Mouse (Mus musculus) cerebellum, adult 9-10 months (tissue): ENCODE measurements around the gene Tmem174.

ENCODE experiments used
- DNase-seq: peaks from one replicate; pipeline ENCODE4 v3.0.0; 2022

Tmem174 gene

DNA sequence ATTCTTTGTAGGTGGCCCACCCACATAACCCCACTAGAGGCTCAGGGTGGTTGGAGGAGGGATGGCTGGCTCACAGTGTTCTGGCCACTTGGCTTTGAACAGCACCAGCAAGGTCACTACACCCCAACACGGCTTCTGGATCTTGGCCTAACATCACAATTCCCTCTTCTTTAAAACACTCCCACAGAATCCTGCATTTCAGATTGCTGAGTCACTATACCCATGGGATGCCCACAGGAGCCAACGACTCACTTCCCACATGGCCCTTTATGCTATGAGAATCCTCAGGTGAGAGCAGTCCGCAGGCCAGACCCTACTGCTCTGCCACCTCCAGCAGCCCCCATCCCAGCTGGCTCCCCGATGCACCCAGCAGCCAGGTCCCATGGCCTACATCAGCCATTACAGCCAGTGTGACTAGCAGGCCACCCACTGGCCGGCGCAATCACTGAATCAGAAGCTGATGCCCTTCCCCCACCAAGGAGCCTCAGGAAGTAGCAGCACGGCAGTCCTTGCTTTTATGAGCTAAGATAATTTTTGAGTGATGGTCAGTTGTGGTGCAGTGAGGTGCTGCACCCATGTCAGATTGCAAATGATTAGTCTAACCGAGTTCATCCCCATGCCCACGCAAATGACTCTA is 4.8 kb downstream of the Tmem174 start:
- no peak for DNase-seq

DNA sequence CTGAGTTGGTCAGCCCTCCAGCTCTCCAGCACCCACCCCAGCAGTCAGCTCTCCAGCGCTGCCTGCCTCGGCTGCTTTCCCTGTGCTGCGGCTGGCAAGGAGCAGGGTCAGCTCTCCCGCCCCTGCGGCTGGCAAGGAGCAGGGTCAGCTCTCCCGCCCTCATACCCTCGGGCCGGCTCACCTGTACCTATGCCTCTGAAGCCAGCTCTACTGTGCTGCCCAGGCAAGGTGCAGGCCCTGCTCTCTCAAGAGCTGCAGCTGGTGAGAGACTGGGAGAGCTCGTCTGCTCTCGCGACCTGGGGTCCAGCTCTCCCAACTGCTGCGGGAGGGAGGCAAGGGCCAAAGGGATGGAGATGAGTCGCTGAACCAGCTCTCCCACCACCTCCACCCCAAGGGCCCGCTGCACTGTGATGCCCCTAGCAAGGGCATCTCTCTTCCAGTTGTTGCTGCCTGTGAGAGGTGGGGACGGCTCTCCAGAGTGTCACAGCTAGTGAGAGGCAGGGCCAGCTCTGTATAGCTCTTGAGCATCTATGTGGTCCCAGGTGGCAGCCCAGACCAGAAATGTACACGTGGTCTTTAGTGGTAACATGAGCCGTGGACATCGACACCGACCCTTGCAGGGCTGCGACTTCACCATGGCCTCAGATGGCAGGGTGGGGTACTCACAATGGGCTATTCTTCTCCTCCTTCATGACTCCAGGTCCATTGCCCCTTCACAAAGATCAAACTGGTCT is 5.9 kb downstream of the Tmem174 start:
- no peak for DNase-seq

DNA sequence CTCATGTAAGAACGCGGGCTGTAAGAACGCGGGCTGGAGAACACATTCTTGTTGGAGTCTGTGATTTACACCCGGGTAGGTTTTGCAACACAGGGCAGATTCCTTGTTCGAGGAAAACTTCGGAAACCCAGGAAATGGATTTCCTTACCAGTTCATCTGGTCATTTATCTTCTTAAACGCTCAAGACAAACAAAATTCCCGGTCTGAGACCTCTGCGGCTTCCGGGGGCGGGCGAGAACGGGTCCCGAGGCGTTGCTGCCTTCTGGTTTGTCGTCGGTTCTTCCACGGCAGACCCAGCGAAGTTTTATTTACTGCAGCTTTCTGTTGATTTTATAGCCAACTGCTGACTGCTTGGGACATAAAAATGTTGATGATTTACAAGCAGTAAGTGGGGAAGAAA is 10.5 kb downstream of the Tmem174 start:
- DNase-seq = no peak

DNA sequence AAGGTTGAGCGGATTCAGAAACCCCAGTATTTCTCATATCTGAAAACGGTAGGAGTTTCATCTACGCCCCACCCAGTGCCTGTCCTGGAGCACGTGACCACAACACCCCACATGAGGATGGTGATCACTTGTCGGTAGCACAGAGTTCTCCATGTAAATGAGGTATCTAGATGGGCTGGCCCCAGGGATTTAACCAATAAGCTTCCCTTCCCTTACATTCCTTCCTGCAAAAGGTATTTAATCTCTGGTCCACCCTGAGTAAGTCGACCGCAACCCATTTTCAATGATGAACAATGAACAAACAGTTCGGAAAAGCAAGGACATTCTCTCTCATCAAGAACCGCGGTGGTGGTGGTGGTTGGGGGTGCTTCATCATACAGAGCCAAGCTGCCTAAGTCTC is 12.7 kb downstream of the Tmem174 start:
- DNase-seq = no peak

DNA sequence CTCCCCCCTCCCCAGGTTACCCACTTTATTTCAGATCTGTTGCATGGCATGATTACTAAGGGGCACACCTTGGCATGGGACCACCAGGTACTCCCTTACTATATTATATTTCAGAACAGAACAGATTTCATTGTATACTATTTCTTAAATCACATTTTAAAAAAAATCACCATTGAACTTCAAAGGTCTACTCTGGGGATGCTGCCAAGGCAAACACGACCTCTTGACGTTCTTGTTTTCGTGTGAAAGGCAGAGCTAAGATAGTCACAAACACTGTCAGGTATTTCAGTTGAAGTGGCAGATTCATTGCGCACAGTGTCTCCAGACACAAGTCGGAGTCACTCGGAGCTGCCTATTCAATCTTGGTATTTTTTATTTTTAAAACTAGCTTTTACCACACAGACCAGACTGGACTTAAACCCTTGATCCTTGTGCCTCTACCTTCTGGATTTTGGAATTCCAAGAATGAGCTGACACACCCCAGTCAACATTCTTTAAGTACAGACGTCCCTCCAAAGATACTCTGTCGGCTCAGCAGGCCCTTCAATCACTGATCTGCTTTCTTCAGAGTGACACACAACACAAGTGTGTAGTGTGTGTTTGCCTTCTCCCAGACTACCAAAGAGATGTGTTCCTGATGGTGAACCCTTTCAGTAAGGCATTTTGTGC is 14.2 kb downstream of the Tmem174 start:
- no peak for DNase-seq

DNA sequence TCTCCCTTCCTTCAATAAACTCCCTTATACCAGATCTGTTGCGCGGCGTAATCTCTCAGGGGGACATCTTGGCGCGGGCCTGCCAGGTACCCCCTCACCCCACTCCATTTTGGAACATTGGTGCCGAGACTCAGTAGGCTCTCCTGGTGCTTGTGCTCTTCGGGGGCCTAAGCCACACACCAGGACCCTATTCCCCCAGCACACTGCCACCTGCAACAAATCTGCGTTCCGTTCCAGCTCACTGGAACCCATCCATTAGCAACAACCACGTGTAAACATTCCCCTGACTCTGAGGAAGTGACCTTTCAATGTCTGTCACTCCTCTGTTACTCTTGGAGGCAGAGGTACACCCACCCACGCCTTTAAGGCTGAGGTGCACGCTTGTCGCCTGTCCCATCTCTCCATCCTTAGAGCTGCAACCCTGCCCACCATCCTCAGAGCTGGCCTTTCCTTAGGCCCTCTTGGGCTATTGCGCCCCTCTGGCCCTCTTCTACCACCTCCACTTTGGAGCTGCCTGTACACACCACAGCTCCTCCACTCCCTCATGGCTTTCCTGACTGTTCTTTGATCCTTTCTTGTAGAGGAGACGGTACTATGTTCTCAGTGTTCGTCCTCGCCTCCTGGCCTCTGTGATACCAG is 19.7 kb downstream of the Tmem174 start:
- DNase-seq = no peak

DNA sequence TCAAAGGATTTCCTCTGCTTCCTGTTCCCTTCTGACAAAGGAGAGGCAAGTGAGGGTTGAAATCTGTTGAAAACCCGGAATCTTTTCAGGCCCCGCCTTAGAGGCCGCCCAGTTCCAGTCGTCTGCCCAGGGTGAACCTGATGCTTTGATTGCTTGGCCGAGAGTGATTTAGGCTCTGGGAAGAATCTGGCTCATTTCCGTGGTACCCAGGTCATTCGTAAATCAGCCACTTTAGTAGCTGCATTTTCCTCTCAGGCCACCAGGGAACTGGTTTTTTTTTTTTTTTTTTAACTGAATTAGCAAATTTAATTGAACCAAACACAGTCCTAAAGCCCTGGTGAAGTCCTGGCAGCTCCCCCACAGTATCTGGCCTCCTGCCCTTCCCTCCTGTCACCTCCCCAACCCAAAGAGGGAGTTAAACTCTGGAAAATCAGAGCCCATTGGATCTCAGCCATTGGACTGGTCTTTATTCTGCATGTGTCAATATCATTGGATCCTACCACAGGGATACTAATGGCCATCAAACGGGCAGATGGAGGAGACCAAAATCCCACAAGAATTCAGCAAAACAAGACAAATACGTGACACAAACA is 29.2 kb downstream of the Tmem174 start:
- no peak for DNase-seq

DNA sequence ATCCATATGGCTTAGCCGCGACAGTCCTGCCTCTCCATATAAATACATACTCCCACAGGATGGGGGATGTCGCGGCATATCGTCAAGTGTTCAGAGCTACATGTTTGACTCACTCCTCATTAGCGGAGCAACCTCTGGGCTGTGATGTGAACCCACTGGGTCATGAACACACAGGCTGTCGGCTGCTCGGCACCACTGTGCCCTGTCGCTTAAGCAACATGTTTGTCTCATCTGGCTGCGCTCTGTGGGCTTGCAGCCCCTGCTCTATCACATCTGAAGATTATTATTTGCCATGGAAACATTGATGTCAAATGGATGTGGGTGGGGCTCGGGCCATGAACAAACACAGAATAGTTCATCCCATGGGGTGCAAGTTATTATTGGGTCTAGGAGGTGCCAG is 33.4 kb downstream of the Tmem174 start:
- DNase-seq = no peak

DNA sequence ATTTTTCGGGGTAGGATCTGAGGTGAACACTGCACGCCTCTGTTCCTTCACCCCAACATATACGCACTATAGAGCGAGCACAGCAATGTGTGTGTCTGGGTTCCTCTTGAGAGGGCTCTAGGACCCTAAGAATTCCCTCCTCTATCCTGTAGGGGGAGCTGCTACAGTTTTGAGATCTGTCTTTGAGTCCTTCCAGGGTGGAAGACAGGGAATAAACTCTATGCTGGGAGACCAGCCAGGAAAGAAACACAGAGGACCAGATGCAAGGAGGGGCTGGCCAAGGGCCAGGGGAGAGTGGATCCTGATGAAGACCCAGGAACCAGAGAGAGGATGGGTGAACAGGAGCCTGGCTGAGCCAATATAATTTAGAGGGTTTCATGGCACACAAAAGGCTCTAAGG is 40.5 kb downstream of the Tmem174 start:
- DNase-seq = no peak

DNA sequence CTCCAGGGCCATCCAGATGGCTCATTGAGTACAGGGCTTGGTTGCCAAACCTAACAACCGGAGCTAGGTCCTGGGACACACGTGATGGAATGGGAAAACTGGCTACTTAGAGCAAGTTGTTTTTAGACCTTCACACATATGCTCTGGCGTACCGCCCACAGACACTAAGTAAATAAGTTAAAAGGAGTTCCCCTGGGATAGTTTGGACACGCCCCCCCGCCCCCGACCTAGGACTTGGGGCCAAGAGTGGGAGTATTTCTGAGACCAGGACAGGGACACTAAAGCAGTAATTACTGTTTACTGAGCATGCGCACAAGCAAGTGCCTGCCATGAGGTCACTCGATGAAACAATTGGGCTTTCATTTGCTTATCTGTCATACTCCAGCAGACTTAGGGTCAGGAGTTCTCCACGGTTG is 42.5 kb downstream of the Tmem174 start:
- no peak for DNase-seq

DNA sequence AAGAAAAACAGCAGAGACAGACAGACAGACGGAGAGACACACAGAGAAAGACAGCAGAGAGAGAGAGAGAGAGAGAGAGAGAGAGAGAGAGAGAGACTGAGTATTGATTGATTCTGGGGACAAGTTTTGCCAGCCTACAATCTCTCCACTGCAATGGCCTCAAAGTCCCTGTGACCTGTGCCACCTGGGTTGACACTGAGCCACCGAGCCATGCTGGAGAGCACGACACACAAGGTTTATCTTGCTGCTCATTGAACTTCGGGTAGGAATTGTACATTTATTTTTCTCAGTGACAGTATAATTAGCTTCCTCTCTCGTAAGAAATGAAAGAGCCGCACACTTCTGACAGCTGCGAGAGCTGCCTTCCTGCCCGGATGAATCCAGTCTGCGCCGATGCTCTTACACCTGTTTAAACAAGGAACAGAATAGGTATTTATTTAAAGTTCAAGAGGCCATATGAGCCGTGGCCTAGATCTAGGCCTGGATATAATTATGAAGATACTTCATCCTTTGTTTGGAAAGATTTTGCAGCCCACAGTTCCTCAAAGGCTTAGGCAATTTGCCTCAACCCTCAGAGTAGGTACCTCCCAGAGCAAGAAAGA is 43.2 kb downstream of the Tmem174 start:
- no peak for DNase-seq

DNA sequence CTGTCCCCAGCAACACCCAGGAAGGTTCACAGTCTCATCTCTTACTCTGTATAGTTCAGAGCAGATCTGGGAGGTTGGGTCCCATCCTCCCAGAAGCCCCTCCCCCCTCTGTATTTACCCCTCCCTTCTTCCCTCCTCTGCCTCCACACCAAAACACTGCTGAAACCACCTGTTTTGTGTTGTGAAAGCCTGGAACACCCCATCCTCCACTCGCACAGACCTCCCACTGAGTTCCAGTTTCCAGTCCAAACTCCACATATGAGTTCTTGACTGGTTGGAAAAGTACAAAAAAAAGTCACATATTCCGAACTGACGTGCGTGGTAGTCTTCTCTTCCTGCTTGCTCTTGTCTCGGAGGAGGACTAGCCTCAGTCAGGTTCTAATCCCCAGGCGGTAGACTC is 45.8 kb downstream of the Tmem174 start:
- DNase-seq = no peak

DNA sequence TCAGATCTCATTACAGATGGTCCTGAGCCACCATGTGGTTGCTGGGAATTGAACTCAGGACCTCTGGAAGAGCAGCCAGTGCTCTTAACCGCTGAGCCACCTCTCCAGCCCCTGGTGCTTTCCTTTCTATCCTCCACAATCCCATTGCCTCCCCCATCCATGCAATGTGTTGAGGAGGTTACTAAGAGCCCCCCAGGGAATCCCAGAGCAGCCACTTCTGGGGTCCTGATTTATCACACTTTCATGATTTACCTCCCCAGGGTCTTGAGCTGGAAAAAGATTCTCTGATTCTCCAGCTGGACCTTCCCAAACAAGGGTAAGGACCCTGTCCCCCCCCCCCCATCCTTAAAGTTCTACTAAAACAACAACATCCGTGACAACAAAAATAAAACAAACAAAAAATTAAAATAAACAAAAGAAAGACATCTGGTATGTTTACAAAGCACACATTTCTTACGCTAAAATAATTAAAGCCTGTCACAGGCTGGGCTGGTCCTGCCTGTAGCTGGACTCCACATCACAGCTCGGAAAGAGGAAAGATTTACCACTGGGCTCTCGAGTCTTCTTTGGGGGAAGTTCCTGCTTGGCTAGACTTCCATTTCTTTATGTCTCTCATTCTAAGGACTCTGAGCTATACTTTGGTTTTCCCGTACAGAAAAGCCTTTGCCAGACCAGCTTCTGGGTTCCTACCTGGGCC is 46.4 kb downstream of the Tmem174 start:
- no peak for DNase-seq

DNA sequence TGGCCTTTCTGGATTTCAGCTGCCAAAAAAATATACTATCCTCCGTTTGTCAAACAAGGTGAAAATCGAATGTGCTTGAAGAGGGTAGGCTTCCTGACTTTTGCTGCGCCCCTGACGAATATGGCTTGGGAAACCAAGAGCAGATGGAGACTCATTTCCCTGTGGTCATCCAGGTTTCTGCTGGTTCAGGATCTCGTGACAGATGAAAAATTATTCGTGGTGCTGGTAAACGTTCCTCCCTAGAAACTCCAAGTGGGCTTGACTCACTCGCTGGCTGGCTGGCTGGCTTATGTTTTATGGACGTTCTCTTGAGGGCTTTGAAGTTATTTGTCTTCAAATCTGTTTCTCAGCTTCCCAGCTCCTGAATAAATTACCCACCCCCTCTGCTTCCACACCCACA is 47.6 kb downstream of the Tmem174 start:
- DNase-seq = no peak

DNA sequence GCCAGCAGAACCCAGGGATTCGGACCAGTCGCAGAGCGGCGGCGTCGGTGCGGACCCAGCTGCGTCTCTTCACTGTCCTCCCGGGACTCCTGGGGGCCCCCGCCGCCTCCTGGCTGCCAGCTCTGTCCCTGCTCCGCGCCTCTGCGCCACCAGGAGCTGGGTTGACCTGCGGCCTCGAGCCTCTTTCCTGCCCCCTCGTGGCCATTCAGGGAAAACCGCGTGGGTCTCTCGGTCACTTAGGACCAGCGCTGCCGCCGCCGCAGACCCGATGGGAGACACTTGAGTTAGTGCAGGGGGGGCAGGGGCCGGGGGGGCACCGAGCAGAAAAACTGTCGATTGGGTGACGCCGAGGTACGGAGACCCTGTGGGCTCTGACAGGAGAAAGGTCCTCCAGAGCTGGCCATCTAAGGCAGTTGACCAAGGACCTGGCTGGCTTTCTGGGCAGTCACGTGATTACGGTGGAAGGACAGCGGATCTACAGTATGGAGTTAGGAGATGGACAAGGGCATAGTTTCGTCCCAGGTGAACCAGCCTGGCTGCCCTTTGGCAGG is 48.2 kb downstream of the Tmem174 start:
- DNase-seq = peak; percentile 63

DNA sequence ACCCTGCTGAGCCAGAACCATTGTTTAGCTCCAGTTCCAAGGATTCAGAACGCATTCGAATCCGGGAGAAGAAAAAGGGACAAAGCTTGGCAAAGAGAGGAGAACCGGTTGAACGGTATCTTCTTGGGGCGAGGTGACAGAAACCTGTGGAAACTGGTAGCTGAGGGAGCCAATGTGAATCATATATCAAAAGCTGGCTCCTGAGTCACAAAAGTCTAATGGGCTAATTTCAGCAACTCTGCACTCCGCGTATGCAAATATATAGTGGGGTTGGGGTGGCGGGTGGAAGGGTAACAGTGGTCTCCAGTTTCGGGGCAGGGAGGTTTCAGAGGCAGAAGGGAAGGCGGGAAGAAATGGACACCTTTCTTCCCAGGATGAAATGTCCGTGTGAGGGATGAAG is 48.7 kb downstream of the Tmem174 start:
- no peak for DNase-seq

DNA sequence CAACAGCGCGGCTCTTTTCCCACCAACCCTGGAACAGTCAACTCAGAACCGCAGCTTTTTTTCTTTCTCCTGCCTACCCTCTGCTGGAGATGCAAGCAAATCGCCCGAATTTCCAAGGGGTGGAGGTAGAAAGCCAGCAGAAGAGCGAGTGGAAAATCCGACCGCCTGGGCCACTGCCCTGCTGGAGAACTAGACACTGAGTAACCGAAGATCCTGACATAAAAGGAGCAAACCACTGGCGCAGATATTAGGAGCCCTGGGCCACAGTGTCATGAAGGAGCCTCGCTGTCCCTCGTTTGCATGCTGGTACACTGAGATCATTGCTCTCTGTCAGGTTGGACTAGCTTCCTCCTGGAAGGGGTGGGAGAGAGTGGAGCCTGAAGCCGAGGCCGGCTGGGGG is 49.6 kb downstream of the Tmem174 start:
- DNase-seq = no peak

DNA sequence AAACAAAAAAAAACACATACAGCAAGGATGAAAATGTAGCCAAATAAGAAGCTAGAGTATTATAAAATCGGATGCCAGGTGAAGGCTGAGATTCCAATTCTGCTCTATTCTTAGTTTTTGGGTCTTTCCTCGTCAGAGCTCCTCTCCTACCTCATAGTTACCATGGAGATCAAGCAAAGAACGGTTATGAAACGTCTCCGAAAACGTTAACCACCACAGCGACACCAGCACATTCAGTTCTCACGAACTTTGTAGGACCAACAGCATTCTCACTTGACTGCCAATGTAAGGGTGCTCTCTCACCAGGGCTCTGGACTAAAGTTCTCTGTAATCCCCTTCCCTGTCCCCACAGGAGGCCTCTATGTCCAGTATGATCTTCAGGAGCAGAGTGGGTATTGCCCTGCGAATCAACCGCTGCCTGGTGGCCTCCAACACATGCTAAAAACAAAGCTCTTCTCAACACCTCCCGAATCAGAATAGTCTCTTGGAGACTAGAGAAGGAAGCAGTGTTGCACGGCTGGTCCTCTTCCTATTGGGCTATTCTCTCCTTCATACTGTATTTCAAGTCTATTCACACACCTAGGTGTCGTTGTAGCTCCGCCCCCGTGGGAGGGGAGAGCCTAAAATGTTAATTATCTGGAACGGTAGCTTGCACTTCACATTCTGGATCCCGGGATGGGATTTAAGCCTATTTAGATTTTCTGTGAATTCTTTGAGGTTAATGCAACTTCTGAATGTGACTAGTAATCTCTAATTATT is 50.2 kb downstream of the Tmem174 start:
- no peak for DNase-seq
